Mouse (Mus musculus): ENCODE measurements at regions not wholly inside any gene's neighbourhood (a gene's known extent, or its start where the extent isn't known, plus 50 kb on each side); places are given as distances from the start of the nearest gene placed in this dataset.

- no peak for DNase-seq
These were observed 242.2 kb downstream of the 1500009L16Rik start for GRCm38 (mm10) chr10:83964838-83965237.

DNA sequence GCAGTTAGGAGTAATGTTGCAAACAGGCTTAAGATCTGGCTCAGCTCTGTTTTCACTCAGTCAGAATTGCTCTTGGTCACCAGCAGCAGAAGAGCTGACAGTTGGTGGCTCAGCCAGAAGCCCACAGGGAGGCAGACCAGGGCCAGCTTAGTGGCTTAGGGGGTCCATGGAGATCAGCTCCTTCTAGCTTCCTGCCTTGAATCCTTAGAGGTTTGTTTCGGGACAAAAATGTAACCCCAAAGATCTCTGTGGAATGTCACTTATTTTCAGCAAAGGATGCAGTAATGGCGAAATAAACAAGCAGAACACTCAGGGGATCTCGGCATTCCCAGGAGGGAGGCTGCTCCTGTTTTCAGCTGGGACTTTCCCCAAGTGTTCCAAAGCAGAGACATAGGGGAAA lies 247.8 kb downstream of the 1500009L16Rik start:
- peak in 1 of 2 experiments; percentile 19 for DNase-seq

DNA sequence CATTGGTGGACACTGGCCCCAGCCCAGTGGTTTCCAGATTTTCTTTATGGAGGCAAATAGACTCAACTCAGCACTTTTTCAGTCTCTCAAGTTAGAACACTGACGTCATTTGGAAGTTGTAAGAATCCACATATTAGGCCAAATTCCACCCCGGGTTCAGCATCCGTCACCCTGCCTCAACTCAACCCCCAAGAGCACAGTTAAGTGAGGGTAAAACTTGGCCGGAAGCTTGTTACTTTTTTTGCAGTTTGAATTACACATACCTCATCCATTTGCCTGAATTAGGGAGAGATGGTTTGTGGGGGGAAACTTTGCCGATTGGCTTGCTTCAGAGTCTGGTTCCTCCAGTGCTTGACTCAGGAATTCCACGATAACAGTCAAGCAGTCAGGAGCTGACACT lies 251.9 kb downstream of the 1500009L16Rik start:
- no peak for DNase-seq

DNA sequence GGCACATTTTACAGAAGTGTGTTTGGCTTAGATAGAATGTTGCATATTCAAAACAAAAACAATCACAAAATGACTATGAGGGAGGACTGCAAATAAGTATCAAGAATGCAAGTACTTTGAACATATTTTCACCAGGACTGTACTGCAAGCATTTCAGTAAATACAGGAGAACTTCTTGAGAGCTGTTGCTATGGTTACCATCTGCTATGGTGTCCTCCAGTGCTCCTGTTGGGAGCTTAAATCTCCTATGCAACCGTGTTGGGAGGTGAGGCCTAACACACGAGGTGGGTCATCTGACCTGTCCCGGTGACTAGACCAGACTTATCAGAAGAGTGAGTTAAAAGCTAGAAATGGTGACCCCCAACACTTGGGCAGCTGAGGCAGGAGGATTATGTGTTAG lies 253.9 kb downstream of the 1500009L16Rik start:
- no peak for DNase-seq

- no peak for DNase-seq
These were observed 257.3 kb downstream of the 1500009L16Rik start for GRCm38 (mm10) chr10:83979930-83980329.

GRCm38 (mm10) chr10:83984697-83985415 lies 262.2 kb downstream of the 1500009L16Rik start:
- DNase-seq = no peak

DNA sequence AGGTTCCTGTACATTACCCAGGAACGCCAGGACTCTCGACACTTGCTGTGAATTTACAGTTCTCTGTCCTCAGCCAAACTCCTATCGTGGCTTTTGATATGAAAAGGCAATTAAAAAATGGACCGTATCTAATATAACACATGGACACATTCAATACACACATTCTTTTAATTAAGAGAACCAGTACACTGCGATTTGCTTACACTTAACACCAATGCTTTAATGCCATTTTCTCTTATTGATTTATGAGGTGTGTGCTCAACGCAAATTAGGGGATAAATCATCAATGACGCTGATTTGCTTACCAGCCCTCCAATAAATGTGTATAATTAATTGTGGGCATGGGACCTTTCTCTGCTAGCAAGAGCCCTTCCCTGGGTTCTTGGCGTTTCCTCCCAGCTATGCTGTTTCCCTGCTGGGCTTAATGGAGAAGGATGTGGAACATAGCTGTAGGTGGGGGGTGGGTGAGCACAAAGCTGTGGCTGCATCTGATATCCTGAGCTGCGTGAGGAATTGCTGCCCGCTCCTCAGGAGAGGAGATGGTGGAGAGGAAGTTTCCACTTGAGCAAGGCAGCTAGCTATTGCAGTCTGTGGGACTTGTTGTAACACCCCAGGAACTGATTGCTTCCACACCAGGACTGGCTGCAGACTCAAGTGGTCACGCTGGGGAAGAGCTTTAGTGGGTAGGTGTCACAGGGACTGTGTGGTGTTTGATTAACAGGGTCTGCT lies 270.1 kb downstream of the 1500009L16Rik start:
- DNase-seq = no peak

GRCm38 (mm10) chr10:83995026-83995600 lies 272.4 kb downstream of the 1500009L16Rik start:
- DNase-seq = no peak

- DNase-seq = peak; percentile 76 to 86
These were observed 273.2 kb downstream of the 1500009L16Rik start for GRCm38 (mm10) chr10:83995913-83996312.

- DNase-seq = no peak
These were observed 273.8 kb downstream of the 1500009L16Rik start for GRCm38 (mm10) chr10:83996489-83996888.

GRCm38 (mm10) chr10:84000436-84001208 lies 278.0 kb downstream of the 1500009L16Rik start:
- peak; percentile 42 to 78 for DNase-seq

DNA sequence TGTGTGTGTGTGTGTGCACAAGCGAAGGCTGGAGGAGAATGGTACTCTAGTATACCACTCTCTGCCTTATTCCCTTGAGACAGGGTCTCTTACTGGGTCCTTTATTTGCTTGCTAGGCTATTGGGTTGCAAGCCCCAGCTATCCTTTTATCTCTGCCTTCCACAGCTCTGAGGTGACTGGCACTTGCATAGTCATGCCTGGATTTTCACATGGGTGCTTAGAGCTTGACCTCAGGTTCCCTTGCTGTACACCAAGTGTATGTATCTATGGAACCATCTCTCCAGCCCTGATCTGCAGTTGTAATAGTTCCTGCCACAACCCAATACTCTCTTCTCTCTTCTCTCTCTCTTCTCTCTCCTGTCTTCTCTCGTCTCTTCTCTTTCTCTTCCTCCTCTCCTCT lies 280.1 kb downstream of the 1500009L16Rik start:
- DNase-seq = no peak

DNA sequence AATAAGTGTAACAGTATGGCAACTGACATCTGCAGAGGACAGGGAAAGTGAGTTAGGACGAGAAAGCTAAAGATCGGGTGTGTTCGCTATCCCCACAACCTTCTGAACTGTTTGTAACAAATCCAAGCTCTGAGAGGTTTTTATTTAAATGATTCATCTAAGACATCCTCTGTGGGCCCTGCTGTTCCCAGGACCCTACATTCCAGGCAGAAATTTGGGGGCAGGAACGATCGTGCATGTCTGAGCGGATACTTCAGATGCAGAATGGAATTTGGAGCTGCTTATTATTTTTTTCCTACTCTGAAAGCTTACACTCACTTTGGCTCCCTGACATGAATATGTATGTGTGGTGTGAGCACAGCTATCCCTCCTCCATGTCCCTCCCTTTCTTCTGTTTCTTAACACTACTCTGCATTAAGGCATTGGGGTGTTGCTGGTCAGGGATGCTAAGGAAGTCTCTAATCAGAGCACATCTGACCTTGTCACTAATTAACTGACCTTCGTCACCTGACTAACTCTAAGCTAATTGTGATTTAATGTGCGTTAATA lies 281.0 kb downstream of the 1500009L16Rik start:
- no peak for DNase-seq

GRCm38 (mm10) chr10:84008923-84009322 lies 286.3 kb downstream of the 1500009L16Rik start:
- DNase-seq = no peak

DNA sequence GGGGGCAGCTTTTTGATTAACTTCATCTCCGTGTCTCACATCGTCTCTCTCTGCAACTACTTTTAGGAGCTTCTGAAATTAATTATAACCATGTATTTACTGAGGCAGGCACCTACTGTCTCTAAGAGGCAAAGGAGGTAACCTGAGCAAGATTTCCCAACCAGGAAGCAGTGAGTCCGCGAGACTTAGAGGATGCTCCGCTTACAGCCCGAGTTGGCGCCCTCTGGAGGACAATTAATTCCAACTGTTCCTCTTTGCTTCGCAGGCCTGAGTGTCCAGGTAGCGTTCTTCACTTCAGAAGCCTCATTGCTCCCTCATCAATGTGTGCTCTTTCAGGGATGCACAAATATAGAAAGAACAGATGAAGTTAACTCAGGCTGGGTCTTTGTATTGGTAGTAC lies 296.7 kb downstream of the 1500009L16Rik start:
- DNase-seq = peak; percentile 21 to 54

DNA sequence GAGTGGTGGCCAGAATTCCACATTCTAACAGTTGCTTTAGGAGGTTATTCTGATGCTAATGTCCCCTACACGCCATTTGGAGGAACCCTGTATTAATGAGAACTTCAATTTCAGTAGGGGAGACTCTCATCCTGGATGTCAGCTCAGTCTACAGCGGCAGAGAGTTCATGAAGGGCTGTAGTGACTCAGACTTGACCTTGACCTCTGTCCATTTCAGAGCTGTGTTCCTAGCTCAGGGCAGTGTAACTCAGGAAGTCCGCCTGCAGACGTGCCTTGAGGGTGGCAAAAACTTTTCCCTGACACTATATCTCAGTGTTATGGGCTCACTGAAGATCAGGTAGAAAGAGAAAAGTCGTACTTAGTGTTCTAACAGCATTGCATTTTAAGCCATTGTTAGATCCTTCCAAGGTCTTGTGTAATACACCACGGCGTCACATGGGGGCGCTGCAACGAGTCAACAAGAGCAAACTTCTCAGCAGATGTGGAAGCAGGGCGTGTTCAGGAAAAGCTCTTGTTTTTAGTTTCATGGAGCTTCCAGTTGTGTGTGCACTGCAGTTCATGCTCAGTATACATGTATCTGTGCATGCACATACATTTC lies 297.5 kb downstream of the 1500009L16Rik start:
- peak; percentile 35 to 54 for DNase-seq

DNA sequence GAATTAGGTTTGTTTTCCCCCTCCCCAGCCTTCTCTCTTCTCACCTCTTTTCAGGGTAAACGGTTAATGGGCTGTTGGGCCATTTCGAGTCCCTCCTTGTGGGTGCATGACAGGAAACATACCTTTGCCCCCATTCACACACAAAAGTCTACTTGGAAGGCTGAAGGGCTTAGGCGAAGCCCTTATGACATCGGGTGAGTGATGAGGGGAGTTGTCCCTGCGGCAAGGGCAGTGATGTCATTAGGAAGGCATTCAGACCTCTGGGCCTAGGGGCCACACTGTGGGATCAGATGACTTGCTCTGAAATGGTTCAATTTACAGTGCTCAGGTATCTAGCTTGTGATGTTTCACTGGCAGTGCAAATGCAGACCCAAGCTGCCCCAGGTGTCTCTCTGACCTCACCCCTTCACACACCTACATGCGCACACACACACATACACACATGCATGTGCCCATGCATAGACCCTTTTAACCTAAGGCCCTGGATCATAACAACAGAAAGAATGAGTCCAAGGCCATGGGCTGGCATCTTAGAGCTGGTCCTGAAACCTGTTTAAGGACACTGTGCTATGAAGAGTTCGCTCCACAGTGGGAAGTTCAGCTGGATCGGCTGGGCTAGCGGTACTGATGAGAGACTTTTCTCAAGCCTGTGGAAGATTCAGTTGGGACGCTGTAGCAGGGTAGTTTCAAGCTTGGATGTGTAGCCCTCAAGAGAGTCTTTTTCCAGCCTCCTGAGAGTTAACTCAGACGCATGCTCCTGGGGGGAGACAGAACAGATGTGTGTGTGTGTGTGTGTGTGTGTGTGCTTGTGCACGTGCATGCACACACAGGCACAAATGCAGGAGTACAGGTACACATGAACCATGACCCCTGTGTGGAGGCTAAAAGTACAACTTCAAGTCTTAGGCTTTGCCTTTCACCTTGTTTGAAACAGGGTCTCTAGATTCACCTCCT lies 298.8 kb downstream of the 1500009L16Rik start:
- DNase-seq = no peak

- peak in 1 of 2 experiments; percentile 25 for DNase-seq
These were observed 301.6 kb downstream of the 1500009L16Rik start for GRCm38 (mm10) chr10:84024294-84024693.

- DNase-seq = peak in 1 of 2 experiments; percentile 16
These were observed 302.2 kb downstream of the 1500009L16Rik start for GRCm38 (mm10) chr10:84024901-84025300.

DNA sequence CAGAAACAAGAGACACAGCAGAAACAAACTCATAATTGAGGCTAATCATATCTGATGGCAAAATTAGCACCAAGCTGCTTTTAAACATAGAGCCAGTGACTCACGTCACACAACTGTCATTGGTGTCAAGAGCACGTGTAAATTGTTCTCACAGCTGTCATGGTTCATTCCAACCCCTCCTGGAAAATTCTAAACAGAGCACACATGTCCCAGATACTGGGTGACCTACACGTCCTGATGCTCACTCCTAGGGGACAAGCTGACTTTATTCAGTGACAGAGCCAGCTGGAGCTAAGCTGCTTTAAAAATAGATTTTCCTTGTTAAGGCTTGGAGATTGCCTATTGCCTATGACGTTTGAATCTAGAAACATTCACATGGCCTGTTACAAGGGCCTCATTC lies 304.1 kb downstream of the 1500009L16Rik start:
- DNase-seq = no peak
